Mouse (Mus musculus) urinary bladder, postnatal 36 days (tissue): Measurements from ENCODE around the gene Col12a1.
A peak's percentile ranks its signal among the peaks of the same experiment; 100 is the strongest.

Source experiments
- DNase-seq, 2 experiments: peaks; one replicate each; pipeline ENCODE4 v3.0.0; 2022; ENCODE audit warnings: low spot score in 2 of 2, mixed read lengths in 1 of 2

The Col12a1 gene

DNA sequence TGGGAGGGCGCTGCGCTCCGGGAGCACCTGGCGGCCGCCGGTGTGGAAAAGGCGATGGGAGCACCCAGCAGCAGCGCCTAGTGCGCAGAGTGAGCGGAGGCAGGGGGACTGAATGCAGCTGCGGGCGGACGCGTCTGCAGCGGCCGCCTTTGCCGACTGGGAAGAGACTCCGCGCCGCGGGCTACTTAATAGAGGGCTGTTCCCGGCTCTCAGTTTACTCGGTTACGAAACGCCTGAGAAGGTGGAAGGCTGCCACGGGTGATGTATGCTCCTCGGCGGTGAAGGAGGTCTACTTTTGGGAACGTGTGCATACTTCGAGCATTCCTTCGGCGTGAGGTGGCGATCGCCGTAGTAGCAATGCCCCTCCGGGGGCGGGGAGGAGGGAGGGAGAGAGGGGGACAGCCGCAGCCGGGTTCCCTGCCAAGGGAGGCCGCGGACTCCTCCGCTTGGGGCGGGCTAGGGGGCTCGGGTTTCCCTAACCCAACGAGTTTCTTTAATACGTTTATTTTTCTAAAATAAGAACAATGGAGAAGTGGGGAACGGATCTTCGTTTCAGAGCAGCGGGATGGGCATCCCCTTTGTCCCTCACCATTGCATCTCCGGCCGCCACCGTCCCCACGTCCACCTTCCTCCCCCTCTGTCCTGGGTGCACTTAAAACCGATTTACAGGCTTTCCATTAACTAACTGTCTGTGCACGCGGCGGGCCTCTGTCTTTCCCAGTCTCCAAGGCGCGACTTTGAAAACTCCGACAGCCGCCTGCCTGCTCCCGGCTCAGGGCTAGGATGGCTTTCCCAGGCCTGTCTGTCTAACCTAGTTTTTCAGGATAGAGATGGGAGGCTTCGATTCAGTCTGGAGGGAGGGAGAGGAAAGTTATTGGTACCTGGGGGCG is at the start of gene Col12a1:
TSS of gene Col12a1 (minus strand) at position 351 of the 890 bp plus-strand sequence.
- peak; percentile 71 to 85 for DNase-seq

DNA sequence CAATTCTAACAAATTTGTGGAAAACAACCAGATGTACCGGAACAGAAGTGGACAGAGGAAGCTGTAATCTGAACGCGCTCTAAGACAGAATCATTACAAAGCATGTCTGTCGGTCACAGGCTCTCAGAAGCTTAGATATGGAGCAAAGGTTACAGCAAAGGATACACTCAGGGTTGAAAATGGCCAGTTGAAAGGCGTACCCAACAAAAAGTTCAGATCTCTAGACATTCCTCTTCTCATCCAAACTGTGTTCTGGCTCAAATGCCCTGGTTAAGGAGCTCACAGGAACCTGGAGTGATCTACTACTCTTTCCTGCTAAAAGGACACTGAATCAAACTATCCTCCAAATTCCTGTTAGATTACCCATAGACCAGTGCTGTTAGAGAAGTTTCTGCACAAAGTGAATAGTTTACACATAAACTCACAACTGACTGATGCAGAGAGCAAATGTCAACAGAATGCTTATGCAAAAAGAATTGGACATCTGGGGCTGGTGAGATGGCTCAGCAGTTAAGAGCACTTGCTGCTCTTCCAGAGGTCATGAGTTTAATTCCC is 48.4 kb upstream of the Col12a1 start:
- no peak for DNase-seq

DNA sequence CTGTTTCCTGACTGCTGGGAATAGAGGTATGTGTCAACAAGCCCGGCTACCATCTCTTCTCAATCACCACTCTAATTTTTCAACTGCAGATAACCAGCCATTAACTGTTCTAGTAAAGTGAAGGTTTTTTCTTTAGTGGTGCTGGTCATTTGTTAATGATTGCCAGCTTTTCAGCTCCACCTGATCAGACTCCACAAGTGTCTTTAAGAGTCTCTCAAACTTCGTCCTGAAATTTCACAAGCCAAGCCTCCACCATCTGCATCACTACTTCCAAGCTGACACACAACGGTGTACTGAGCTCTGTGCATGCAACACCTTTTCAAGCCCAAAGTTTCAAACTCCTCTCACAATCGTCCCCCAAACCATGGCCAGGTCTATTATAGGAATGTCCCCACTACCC is 46.7 kb upstream of the Col12a1 start:
- no peak for DNase-seq

DNA sequence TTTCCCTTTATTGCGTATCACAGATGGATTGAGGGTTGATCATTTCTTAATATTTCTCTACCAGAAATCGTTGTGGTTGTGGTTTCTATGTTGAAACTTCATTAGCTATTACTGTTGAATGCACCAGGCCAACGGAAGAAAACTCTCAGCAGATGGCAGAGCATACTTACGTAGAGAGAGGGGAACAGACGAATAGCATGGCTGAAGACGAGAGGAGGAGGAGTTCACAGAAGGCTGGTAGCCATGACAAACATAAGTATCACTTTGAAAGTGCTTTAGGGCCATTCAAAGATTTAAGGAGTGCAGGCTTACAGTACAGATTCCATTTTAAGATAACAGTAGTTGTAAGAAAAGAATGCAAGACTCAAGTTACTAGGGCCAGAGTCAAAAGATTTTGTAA is 43.9 kb upstream of the Col12a1 start:
- no peak for DNase-seq

DNA sequence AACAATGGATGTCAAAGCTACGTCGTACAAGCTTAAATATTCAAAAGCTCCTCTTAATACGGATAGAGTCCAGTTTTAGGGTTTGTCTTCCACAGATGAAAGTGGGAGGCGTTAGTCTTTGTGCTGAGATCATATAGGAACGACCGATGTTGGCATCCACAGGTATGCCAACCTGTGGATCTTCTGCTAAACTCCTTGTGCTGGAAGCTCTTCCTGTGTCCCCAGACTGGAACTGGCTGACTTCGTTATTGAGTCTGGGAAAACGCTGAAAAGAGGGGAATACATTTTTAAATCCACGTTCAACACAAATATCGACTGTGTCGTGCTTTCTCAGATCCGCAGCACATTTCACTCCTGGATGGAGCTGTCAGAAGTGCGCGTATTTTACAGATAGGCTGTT is 41.4 kb upstream of the Col12a1 start:
- DNase-seq: no peak

DNA sequence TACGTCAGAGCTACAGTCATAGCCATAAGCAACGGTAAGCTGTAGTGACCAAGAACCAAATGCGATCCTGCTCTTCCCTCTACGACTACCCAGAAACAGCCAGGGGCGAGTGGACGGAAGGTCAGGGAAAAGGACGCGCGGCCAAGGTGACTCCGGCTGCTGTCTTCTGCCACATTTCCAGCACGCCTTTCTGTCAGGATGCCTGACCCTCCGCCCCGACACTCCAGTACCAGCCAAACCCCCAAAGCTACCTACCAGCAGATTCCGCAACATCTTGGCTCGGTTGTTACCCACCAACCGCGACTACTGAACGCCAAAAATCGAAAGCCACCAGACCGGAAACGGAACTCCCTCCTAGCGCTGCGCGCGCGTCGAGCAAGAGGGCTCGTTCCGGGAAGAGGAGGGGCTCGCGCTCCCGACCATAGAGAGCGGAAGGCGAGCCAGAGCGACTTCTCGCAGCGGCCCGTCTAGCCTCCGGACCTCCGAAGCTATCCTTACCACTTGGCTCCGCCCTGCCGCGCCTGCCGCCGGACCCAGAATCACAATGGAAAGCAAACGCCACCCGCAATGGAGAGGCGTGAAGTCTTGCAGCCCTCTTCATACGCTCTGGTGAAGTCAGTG is 40.9 kb upstream of the Col12a1 start, which contains the start of gene Cox7a2:
TSS of gene Cox7a2 (minus strand) at position 494 of the 621 bp plus-strand sequence.
- peak; percentile 90 to 95 for DNase-seq

DNA sequence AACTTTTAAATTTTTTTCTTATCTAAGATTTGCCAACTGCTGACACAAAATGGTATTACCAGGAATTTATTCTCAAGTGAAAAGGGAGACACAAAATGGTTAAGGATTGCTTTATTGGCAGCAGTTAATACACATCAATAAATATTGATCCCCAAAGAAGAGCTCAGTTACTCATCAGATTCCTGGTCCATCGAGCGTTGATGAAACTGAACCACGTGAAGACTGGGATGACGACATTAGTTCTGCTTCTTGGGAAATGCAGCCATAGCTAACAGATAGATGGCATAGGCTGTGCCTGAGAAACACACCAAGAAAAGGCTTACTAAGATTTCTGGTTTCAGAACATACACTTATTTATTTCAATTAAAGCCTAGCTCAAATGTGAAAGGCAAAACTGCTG is 36.7 kb upstream of the Col12a1 start:
- DNase-seq: no peak

DNA sequence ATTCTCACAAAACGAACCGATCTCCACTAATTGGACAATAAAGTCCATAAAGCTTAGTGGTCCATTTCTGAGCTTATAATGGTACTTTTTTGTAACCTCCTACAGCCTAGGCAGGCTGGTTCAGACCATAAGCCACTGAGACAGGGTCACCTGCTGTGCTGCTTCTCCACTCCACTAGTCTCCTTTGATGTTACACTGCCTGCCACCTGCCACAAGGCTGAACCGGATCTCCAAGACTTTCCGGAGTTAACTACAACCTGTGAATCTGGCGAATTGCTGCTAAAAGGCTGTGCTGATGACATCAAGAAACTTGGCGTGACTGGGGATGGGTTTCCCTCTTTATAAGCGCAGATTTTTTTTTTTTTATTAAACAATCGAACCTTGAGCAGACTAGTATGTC is 33.2 kb upstream of the Col12a1 start:
- no peak for DNase-seq

DNA sequence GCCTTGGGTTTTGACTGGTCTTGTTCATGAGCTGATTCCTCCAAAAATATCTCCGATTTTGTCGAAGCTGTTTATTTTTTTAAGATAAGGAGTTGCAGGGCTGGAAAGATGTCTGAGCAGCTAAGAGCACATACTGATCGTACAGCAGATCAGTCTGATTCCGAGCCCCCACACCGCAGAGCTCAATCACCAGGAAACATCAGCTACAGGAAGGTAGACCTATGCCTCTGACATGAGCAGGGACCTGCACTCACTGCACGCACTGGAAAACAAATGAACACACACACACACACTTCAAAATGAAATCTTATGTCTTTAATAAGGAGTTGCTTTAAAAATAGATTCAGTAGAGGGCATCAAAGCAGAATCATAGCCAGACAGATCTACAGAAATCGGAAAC is 32.1 kb upstream of the Col12a1 start:
- no peak for DNase-seq

DNA sequence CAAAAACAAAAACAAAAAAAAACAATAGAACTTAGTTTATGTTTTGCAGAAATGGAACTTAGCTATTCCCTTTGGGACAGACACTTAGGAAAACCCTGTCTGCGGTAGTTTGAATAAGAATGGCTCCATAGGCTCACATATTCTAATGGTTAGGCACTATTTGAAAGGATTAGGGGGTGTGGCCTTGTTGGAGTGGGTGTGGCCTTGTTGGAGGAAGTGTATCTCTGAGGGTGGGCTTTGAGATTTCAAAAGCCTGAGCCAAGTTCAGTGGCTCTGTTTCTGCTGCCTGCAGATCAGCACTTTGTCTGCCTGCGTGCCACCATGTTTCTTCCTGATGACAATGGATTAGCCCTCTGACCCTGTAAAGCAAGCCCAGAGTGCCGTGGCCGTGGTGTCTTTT is 26.4 kb upstream of the Col12a1 start:
- no peak for DNase-seq

DNA sequence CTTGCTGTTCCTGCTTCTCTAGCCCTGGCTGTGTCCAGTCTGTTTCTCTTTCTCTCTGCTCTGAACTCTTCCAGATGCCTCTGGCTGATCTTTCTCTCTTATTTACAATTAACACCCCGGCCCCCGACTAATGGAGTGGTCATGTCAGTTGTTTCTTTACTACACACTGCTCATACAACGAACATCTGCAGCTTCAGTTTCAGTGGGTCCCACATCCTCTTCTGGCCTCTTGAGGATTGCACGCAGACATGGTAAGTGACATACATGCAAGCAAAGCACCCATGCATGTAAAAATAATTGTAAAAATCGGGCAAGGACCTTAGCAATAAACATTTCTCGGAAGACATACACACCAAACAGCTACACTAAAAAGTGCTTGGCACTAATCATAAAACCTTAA is 17.0 kb upstream of the Col12a1 start:
- DNase-seq: no peak

DNA sequence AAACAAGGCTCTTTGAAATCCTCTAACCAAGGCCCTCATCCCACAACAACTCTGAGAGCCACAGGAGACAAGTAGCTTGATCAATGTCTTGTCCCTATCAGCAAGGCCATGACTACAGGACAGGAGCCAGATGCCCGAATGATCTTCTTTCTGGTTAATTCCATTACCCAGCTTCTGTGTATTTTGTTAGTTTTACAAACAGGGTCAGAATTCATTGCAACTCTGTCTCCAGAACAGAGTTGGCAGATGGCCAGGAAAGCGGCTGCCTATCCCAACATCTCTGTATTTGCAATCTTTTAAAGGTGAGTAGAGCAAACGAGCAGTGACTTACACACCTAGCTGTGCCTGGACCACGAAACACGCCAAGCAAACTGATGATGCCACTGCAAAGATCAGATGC is 11.7 kb upstream of the Col12a1 start:
- DNase-seq: no peak

DNA sequence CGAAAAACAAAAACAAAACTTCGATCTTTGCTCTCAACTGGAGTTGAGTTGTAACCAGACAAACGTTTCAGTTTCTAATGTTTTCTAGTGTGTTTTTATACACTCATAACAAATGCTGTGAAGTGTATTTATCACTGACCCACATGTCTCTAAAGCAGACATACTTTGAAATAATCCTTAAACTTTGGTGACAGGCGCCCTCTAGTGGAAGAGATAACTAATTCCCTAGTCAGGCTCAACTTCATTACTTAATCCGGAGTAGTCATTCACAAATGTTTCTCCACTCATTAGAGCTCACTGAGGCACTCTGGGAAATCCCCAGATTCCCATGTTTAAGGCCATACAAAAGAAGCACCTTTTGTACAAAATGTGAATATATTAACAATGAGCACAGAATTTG is 4.5 kb upstream of the Col12a1 start:
- no peak for DNase-seq

DNA sequence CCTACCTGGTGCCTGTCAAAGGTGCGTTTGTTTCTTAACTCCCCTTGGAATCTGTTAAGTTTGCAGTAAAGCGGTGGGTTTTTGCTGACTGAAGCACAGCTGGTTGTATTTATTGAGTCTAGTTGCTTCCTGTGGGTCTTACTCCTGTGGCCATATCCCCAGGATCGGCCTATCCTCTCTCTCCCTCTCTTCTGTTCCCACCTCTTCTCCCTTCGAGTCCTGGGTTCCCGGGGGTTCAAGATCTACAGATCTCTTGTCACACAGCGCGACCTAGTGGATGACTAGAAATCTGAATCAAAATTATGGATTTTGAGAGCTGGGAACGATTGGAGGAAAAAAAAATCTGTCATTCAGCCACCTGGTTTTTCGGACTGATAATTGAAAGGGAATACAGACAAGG is 2.4 kb upstream of the Col12a1 start:
- no peak for DNase-seq

DNA sequence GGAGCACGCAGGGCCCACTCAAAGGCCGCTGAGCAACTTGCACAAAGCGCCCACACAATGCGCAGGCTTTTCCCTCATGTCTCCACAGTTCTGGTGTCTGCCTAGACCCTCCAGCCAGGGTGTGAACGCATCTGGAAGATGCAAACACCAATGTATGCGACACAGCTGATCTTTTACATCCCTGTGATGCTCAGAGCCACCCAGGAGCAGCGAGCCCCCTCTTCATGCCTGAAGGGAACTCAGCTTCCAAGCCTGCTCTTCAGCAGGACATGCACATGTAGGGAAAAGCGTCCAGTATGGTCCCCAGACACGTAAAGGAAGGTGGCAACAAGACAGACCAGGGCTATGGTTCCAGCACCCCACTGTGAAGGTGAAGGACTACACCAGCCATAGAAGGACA is 1.5 kb upstream of the Col12a1 start:
- DNase-seq: no peak

DNA sequence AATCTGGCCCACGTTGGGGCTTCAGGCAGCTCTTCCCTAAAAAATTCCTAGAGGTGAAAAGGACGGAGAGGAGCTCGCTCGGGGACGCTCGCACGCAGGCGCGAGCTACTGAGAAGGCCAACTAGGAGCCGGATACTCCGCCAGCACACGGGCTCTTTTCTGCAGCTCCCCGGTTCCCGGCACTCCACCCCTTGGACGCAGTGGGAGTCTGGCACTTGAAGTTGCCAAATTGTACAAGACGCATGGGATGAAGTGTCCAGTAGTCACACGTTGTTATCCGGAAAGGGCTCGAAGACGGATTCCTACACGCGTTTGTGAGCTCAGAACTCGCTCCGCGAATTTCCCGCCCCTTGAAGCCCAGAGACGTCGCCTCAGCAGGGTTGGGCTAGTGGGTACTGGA is 820 bp upstream of the Col12a1 start:
- peak in 1 of 2 experiments; percentile 37 for DNase-seq

DNA sequence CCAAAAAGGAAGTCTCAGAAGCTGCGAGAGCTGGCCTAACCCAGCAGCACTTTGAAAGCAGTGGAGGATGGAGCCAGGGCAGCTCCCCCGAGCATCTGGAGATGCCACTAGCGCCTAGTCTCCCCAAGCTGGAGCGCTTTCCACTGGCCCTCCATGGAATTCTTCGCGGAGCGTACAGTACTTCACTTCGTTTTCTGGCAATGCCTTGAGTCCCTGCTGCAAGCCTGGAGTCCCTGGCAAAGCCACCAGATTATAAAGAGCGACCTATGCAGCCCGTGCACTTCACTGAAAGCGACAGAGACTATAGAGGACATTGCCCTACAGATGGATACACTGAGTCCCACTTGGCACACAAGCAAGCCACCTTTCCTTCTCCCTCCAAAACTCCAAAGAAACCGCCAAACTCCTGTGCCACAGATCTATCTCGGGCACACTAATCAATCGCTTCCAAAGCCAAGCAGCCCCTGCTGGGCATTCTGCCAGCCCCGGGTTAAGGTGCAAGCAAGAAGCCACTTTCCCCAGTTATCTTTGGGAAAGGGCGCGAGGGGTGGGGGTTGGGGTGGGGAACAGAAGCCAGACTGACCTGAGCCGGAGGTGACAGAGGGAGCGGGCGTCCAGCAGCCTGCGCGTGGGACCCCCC is 675 bp downstream of the Col12a1 start:
- DNase-seq: no peak

DNA sequence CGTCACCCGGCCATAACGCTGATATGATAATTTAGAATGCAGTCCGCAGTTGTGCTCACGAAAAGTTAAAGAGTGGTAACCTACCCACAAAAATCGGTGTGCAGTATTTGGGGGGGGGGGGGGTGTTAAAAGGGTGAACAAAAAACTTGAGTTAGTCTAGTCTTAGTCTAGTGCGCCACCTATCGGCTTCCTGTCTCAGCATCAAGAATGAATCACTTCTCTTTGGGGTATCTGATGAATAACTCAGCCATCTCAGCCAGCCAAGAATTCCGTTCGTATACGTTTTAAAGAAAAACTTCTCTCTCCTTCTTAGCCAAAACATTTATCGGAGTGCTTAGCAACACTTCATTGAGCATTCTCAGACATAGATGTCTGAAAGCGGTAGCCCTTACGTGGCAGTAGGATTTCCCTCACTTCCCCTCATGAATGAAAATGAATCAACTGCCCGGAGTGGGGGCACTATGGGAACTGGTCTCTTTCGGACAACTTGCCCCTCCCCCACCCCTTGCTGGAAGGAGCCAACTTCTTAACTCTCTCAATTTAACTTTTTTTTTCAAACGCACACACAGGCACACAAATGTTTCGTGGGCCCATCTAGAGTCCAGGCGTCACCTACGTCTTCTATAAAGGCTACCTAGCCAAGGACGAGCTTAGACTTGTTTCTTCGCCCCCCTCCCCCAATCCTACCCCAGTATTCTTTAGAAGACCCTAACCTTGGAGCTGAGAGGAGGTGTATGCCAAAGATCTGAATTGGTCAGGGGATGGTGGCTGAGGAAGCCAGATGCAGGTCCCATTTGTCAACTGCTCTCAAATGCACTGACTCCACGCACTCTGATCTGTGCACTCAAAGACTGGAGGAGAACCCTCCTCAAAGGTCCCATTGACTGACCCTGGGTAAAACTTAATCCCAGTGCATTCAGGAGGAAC is 1.5 kb downstream of the Col12a1 start:
- DNase-seq: peak in 1 of 2 experiments; percentile 57

DNA sequence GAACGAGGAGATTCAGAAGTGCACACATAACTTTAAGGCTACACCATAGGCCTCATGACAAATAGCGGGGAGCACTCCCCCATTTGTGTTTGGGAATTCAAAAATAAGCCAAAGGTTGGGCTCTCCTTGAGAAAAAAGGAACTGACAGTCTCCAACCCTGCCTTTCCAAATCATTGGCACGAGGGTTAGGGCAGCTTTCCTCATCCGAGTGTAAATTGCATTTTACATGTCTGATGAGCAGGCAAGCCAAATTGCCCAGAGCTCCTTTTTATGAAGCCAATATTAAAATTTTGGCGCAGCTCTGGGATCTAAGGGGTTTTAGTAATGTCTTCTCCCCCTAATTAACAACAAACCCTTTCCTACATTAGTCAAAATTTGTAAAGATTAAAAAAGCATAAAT is 2.1 kb downstream of the Col12a1 start:
- DNase-seq: no peak

DNA sequence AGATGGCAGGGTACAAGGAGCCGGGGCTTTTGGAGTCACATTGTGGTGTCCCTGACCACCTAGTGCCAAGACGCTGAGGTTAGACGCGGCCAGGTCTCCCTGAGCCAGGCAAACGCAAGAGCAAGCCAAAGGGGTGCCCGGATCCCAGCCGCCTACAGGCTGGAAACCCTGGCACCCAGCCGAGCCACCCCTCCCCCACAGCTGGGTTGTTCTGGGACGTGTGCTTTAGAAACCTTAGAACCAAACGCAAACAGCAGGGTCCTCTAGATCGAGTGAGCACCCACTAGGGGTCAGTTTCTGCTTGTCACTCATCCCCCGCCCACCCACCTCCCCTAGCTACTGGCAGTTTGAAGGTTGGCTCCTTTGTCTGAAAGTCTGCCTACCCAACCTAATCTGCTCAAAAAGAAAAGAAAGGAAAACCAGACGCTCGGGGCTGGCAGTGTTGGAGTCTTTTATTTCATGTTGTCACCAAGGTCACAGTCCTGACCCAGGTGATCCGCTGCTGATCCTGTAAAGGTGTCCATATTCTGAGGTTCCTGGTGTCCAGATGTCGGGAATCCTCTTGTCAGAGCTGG is 4.1 kb downstream of the Col12a1 start:
- DNase-seq: peak in 1 of 2 experiments; percentile 62
